Mouse (Mus musculus): Measurements from ENCODE around the gene Aup1. TPM values are rescaled to one million over a fixed set of nuclear protein-coding genes. Genes with fewer than 3 reads are reported as not detected.

Gene Aup1
- polyA plus RNA-seq (2015; fragmentation: Nextera tagmentation; extraction: Ambion mirVana), result 168 and 186 TPM in 2 replicates

GRCm38 (mm10) chr6:83054074-83054851, at the start of gene Aup1:
Gene Aup1, plus strand, starts transcription at chr6:83054521.
- H3K4me3 ChIP-seq, result peak within 1 kb of the TSS; percentile 78
- peaks cover 29% of the 10 kb centered on the region for H3K4me1 ChIP-seq (replicated peaks)
- H3K9ac ChIP-seq, result peak within 1 kb of the TSS; percentile 86
- peak within 1 kb of the TSS; percentile 87 for H3K27ac ChIP-seq (replicated peaks)
- H3K4me2 ChIP-seq, result peak within 1 kb of the TSS; percentile 92
- H3K9me3 ChIP-seq, result no peaks in the 10 kb centered on the region
- H3K36me3 ChIP-seq, result peaks cover 14% of the 10 kb centered on the region
- no peaks in the 10 kb centered on the region for H3K27me3 ChIP-seq
- peak; percentile 98 for ATAC-seq (ENCODE audit: low FRiP score, low read depth)
- under 1% methylated on average over 64 of the region's 64 CpGs for WGBS

- Histone ChIP-seq H3K4me3 (no peak overlapping the region), H3K36me3 (no peaks in the 10 kb centered on the region), H3K9me3 (no peaks in the 10 kb centered on the region), H3K27ac (replicated peaks) (no peak overlapping the region), H3K4me1 (replicated peaks) (no peaks in the 10 kb centered on the region), H3K27me3 (no peaks in the 10 kb centered on the region), H3K4me2 (no peak overlapping the region), H3K9ac (no peak overlapping the region)
- WGBS, result 54% methylated on average over 7 of the region's 7 CpGs
- no peak for ATAC-seq (ENCODE audit: low FRiP score, low read depth)
These were observed 49.4 kb upstream of the Aup1 start for GRCm38 (mm10) chr6:83004872-83005271.

GRCm38 (mm10) chr6:83005444-83006011, 48.8 kb upstream of the Aup1 start:
- no peaks in the 10 kb centered on the region for H3K9me3 ChIP-seq
- 86% methylated on average over 10 of the region's 10 CpGs for WGBS
- no peak overlapping the region for H3K9ac ChIP-seq
- no peak overlapping the region for H3K27ac ChIP-seq (replicated peaks)
- H3K27me3 ChIP-seq, result no peaks in the 10 kb centered on the region
- no peak overlapping the region for H3K4me2 ChIP-seq
- H3K4me3 ChIP-seq, result no peak overlapping the region
- ATAC-seq (ENCODE audit: low FRiP score, low read depth), result no peak
- no peaks in the 10 kb centered on the region for H3K36me3 ChIP-seq
- H3K4me1 ChIP-seq (replicated peaks), result no peaks in the 10 kb centered on the region

GRCm38 (mm10) chr6:83006114-83006513, 48.2 kb upstream of the Aup1 start:
- H3K27me3 ChIP-seq, result no peaks in the 10 kb centered on the region
- no peak for ATAC-seq (ENCODE audit: low FRiP score, low read depth)
- no peaks in the 10 kb centered on the region for H3K4me1 ChIP-seq (replicated peaks)
- H3K9ac ChIP-seq, result no peak overlapping the region
- H3K4me3 ChIP-seq, result no peak overlapping the region
- 89% methylated on average over 6 of the region's 6 CpGs for WGBS
- no peaks in the 10 kb centered on the region for H3K36me3 ChIP-seq
- no peak overlapping the region for H3K4me2 ChIP-seq
- no peak overlapping the region for H3K27ac ChIP-seq (replicated peaks)
- H3K9me3 ChIP-seq, result no peaks in the 10 kb centered on the region

- ATAC-seq (ENCODE audit: low FRiP score, low read depth), result no peak
- H3K4me1 ChIP-seq (replicated peaks), result no peaks in the 10 kb centered on the region
- H3K4me2 ChIP-seq, result no peak overlapping the region
- H3K36me3 ChIP-seq, result no peaks in the 10 kb centered on the region
- WGBS, result 46% methylated on average over 3 of the region's 3 CpGs
- H3K9me3 ChIP-seq, result no peaks in the 10 kb centered on the region
- H3K9ac ChIP-seq, result no peak overlapping the region
- H3K4me3 ChIP-seq, result no peak overlapping the region
- no peak overlapping the region for H3K27ac ChIP-seq (replicated peaks)
- no peaks in the 10 kb centered on the region for H3K27me3 ChIP-seq
These were observed 45.7 kb upstream of the Aup1 start for GRCm38 (mm10) chr6:83008659-83009058.

- no peak for ATAC-seq (ENCODE audit: low FRiP score, low read depth)
- 74% methylated on average over 7 of the region's 7 CpGs for WGBS
- Histone ChIP-seq H3K4me3 (no peak overlapping the region), H3K36me3 (no peaks in the 10 kb centered on the region), H3K9me3 (no peaks in the 10 kb centered on the region), H3K4me2 (no peak overlapping the region), H3K27me3 (no peaks in the 10 kb centered on the region), H3K27ac (replicated peaks) (no peak overlapping the region), H3K4me1 (replicated peaks) (no peaks in the 10 kb centered on the region), H3K9ac (no peak overlapping the region)
These were observed 44.3 kb upstream of the Aup1 start for GRCm38 (mm10) chr6:83010010-83010409.

- WGBS, result 88% methylated on average over 7 of the region's 7 CpGs
- H3K27me3 ChIP-seq, result no peaks in the 10 kb centered on the region
- no peak overlapping the region for H3K4me2 ChIP-seq
- H3K4me1 ChIP-seq (replicated peaks), result no peaks in the 10 kb centered on the region
- no peak for ATAC-seq (ENCODE audit: low FRiP score, low read depth)
- H3K4me3 ChIP-seq, result no peak overlapping the region
- no peak overlapping the region for H3K9ac ChIP-seq
- H3K36me3 ChIP-seq, result no peaks in the 10 kb centered on the region
- no peak overlapping the region for H3K27ac ChIP-seq (replicated peaks)
- no peaks in the 10 kb centered on the region for H3K9me3 ChIP-seq
These were observed 43.1 kb upstream of the Aup1 start for GRCm38 (mm10) chr6:83011255-83011654.

- Histone ChIP-seq H3K36me3 (no peaks in the 10 kb centered on the region), H3K4me2 (no peak overlapping the region), H3K9me3 (no peaks in the 10 kb centered on the region), H3K4me3 (no peak overlapping the region), H3K9ac (no peak overlapping the region), H3K27ac (replicated peaks) (no peak overlapping the region), H3K27me3 (no peaks in the 10 kb centered on the region), H3K4me1 (replicated peaks) (no peaks in the 10 kb centered on the region)
- WGBS, result 75% methylated on average over 6 of the region's 6 CpGs
- no peak for ATAC-seq (ENCODE audit: low FRiP score, low read depth)
These were observed 42.6 kb upstream of the Aup1 start for GRCm38 (mm10) chr6:83011756-83012155.

GRCm38 (mm10) chr6:83013444-83013843, 40.9 kb upstream of the Aup1 start:
- Histone ChIP-seq H3K27ac (replicated peaks) (no peak overlapping the region), H3K27me3 (no peaks in the 10 kb centered on the region), H3K4me1 (replicated peaks) (no peaks in the 10 kb centered on the region), H3K36me3 (no peaks in the 10 kb centered on the region), H3K9ac (no peak overlapping the region), H3K9me3 (no peaks in the 10 kb centered on the region), H3K4me3 (no peak overlapping the region), H3K4me2 (no peak overlapping the region)
- 78% methylated on average over 5 of the region's 5 CpGs for WGBS
- no peak for ATAC-seq (ENCODE audit: low FRiP score, low read depth)

GRCm38 (mm10) chr6:83014482-83015466, 39.5 kb upstream of the Aup1 start:
- ATAC-seq (ENCODE audit: low FRiP score, low read depth), result no peak
- H3K4me1 ChIP-seq (replicated peaks), result no peaks in the 10 kb centered on the region
- H3K36me3 ChIP-seq, result no peaks in the 10 kb centered on the region
- H3K9me3 ChIP-seq, result no peaks in the 10 kb centered on the region
- H3K9ac ChIP-seq, result no peak overlapping the region
- WGBS, result 80% methylated on average over 12 of the region's 12 CpGs
- no peak overlapping the region for H3K4me3 ChIP-seq
- no peak overlapping the region for H3K4me2 ChIP-seq
- no peak overlapping the region for H3K27ac ChIP-seq (replicated peaks)
- no peaks in the 10 kb centered on the region for H3K27me3 ChIP-seq

- no peak overlapping the region for H3K4me3 ChIP-seq
- H3K27ac ChIP-seq (replicated peaks), result no peak overlapping the region
- H3K9ac ChIP-seq, result no peak overlapping the region
- H3K4me2 ChIP-seq, result no peak overlapping the region
- 78% methylated on average over 2 of the region's 2 CpGs for WGBS
- no peak for ATAC-seq (ENCODE audit: low FRiP score, low read depth)
- H3K9me3 ChIP-seq, result no peaks in the 10 kb centered on the region
- H3K4me1 ChIP-seq (replicated peaks), result no peaks in the 10 kb centered on the region
- no peaks in the 10 kb centered on the region for H3K36me3 ChIP-seq
- no peaks in the 10 kb centered on the region for H3K27me3 ChIP-seq
These were observed 38.6 kb upstream of the Aup1 start for GRCm38 (mm10) chr6:83015749-83016148.

GRCm38 (mm10) chr6:83017190-83017589, 37.1 kb upstream of the Aup1 start:
- ATAC-seq (ENCODE audit: low FRiP score, low read depth), result no peak
- no peaks in the 10 kb centered on the region for H3K9me3 ChIP-seq
- no peak overlapping the region for H3K27ac ChIP-seq (replicated peaks)
- WGBS, result 79% methylated on average over 3 of the region's 3 CpGs
- no peaks in the 10 kb centered on the region for H3K27me3 ChIP-seq
- no peak overlapping the region for H3K9ac ChIP-seq
- no peaks in the 10 kb centered on the region for H3K4me1 ChIP-seq (replicated peaks)
- no peaks in the 10 kb centered on the region for H3K36me3 ChIP-seq
- no peak overlapping the region for H3K4me3 ChIP-seq
- H3K4me2 ChIP-seq, result no peak overlapping the region
